Mouse (Mus musculus) cortical plate, adult 2 months (tissue): ENCODE results near the gene Gspt1.

ENCODE experiments used
- CTCF ChIP-seq: fragments of 200-500 bp; IDR thresholded peaks from 2 replicates; pipeline ENCODE4 v1.5.1; 2011; ENCODE audit warnings: mild to moderate bottlenecking, control low read depth, low read length; ENCODE audit not compliant: insufficient read depth; ENCODE audit errors: extremely low read depth
- POLR2A ChIP-seq: fragments of 200-500 bp; IDR thresholded peaks from 2 replicates; pipeline ENCODE4 v1.6.1; 2011; ENCODE audit warnings: mild to moderate bottlenecking, low read length, control low read depth; ENCODE audit not compliant: insufficient read depth; ENCODE audit errors: extremely low read depth

DNA sequence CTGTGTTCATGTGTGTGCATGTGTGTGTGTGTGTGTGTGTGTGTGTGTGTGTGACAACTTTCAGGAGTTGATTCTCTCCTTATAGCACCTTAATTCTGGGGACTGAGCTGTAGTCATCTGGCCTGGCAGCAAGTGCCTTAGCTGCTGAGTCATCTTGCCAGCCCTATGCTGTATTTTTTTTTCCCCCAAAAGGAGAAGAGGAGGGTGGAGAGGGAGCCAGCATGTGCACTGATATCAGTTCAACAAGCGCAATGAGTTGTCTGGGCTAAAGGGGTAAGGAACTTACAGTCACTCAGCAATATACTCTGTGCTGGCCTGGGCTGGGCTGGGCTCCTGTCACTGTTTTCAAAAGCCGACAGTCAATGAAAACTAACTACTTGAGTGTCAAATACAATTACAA, 16.5 kb upstream of the Gspt1 start:
- TF ChIP-seq CTCF (no peak), POLR2A (no peak)
